ENCODE assay signal across 31 mouse cellular contexts in genomic region chr7:84652740-84653139, GRCm38 (mm10). TPM values are rescaled to one million over a fixed set of nuclear protein-coding genes. Genes with fewer than 3 reads are reported as not detected.
A peak's percentile ranks its signal among the peaks of the same experiment; 100 is the strongest.
DNase-seq lines count a peak whose midpoint lies in the region; ATAC-seq lines count a peak whose summit lies in the region.
"Had no signal": no experiment of that assay in that cellular context is flagged by ENCODE, and none has a peak within 500 bp of the region (broad histone marks: within the 10 kb centered on the region; RNA-seq: fewer than 3 reads in every experiment).

No protein-coding gene starts in this region.

- H3K9me3 ChIP-seq in kidney, embryonic 16.5 days (ENCODE audit: low read length) = no peaks in the 10 kb centered on the region
- no peaks in the 10 kb centered on the region for H3K9me3 ChIP-seq in lung, embryonic 16.5 days (ENCODE audit: control insufficient read depth, low read length)
- H3K9me3 ChIP-seq in liver, embryonic 16.5 days (replicated peaks; ENCODE audit: control insufficient read depth, low read length) = no peaks in the 10 kb centered on the region
- H3K9me3 ChIP-seq: embryonic facial prominence, embryonic 10.5 days; embryonic facial prominence, embryonic 15.5 days; forebrain, embryonic 12.5 days; heart, embryonic 13.5 days; limb, embryonic 13.5 days; midbrain, embryonic 13.5 days; neural tube, embryonic 15.5 days had no signal

- H3K27ac ChIP-seq in kidney, embryonic 16.5 days (ENCODE audit: low read length) = no peak overlapping the region
- H3K27ac ChIP-seq in lung, embryonic 16.5 days (ENCODE audit: low read length) = peak overlapping the region; percentile 49; the same call in 1 of the 2 replicates
- peak overlapping the region; percentile 58 for H3K27ac ChIP-seq in liver, embryonic 16.5 days (ENCODE audit: low read length)
- H3K27ac ChIP-seq: embryonic facial prominence, embryonic 10.5 days; embryonic facial prominence, embryonic 15.5 days; forebrain, embryonic 12.5 days; heart, embryonic 13.5 days; hindbrain, embryonic 14.5 days; layer of hippocampus, adult 2 months; left cerebral cortex, adult 2 months; limb, embryonic 13.5 days; macrophage; midbrain, embryonic 13.5 days; neural tube, embryonic 15.5 days; stomach, postnatal 0 days had no signal

- H3K4me2 ChIP-seq in kidney, embryonic 16.5 days (replicated peaks; ENCODE audit: low read depth, low read length) = no peak overlapping the region
- H3K4me2 ChIP-seq in lung, embryonic 16.5 days (ENCODE audit: low read depth, low read length) = no peak overlapping the region
- no peak overlapping the region for H3K4me2 ChIP-seq in liver, embryonic 16.5 days (ENCODE audit: low read depth, low read length)
- H3K4me2 ChIP-seq: embryonic facial prominence, embryonic 15.5 days; forebrain, embryonic 12.5 days; heart, embryonic 13.5 days; hindbrain, embryonic 14.5 days; limb, embryonic 13.5 days; midbrain, embryonic 13.5 days; neural tube, embryonic 15.5 days had no signal

- WGBS in kidney, embryonic 16.5 days = 80% methylated on average over 2 of the region's 2 CpGs
- WGBS in lung, embryonic 16.5 days = 48% methylated on average over 2 of the region's 2 CpGs
- 54% methylated on average over 2 of the region's 2 CpGs for WGBS in liver, embryonic 16.5 days (ENCODE audit: insufficient replicate concordance)

- H3K4me1 ChIP-seq in kidney, embryonic 16.5 days (ENCODE audit: insufficient read depth, low read length) = no peaks in the 10 kb centered on the region
- peaks cover 9% of the 10 kb centered on the region for H3K4me1 ChIP-seq in lung, embryonic 16.5 days (replicated peaks; ENCODE audit: control insufficient read depth, insufficient read depth, low read length)
- H3K4me1 ChIP-seq in liver, embryonic 16.5 days (ENCODE audit: control insufficient read depth, low read depth, low read length) = peaks cover 59% of the 10 kb centered on the region
- H3K4me1 ChIP-seq: embryonic facial prominence, embryonic 10.5 days; embryonic facial prominence, embryonic 15.5 days; forebrain, embryonic 12.5 days; limb, embryonic 13.5 days; midbrain, embryonic 13.5 days; neural tube, embryonic 15.5 days had no signal

- no peak for ATAC-seq in kidney, embryonic 16.5 days (ENCODE audit: low FRiP score, low TSS enrichment)
- ATAC-seq in lung, embryonic 16.5 days (ENCODE audit: low read depth) = peak; percentile 77
- no peak for ATAC-seq in liver, embryonic 16.5 days (ENCODE audit: low read depth)
- ATAC-seq: CD4-positive, CD25-positive, alpha-beta regulatory T cell, adult 4 months; forebrain, postnatal 0 days; intestine, postnatal 0 days; midbrain, embryonic 13.5 days had no signal

- no peaks in the 10 kb centered on the region for H3K36me3 ChIP-seq in kidney, embryonic 16.5 days (ENCODE audit: insufficient read depth, low read length)
- no peaks in the 10 kb centered on the region for H3K36me3 ChIP-seq in lung, embryonic 16.5 days (ENCODE audit: control insufficient read depth, insufficient read depth, low read length)
- H3K36me3 ChIP-seq in liver, embryonic 16.5 days (ENCODE audit: control insufficient read depth, insufficient read depth) = no peaks in the 10 kb centered on the region
- H3K36me3 ChIP-seq: embryonic facial prominence, embryonic 15.5 days; forebrain, embryonic 12.5 days; heart, embryonic 13.5 days; neural tube, embryonic 15.5 days had no signal

- no peak overlapping the region for H3K9ac ChIP-seq in kidney, embryonic 16.5 days (replicated peaks; ENCODE audit: low read length)
- H3K9ac ChIP-seq in lung, embryonic 16.5 days (ENCODE audit: low read length) = no peak overlapping the region
- no peak overlapping the region for H3K9ac ChIP-seq in liver, embryonic 16.5 days (ENCODE audit: low read depth, low read length)
- H3K9ac ChIP-seq: embryonic facial prominence, embryonic 15.5 days; forebrain, embryonic 12.5 days; forebrain, postnatal 0 days; heart, embryonic 13.5 days; hindbrain, embryonic 14.5 days; limb, embryonic 13.5 days; midbrain, embryonic 13.5 days; neural tube, embryonic 15.5 days had no signal

- no peak overlapping the region for H3K4me3 ChIP-seq in kidney, embryonic 16.5 days (ENCODE audit: low read length)
- H3K4me3 ChIP-seq in lung, embryonic 16.5 days (ENCODE audit: low read length) = no peak overlapping the region
- no peak overlapping the region for H3K4me3 ChIP-seq in liver, embryonic 16.5 days (ENCODE audit: low read depth, low read length)
- H3K4me3 ChIP-seq: embryonic facial prominence, embryonic 10.5 days; embryonic facial prominence, embryonic 15.5 days; forebrain, embryonic 12.5 days; heart, embryonic 13.5 days; layer of hippocampus, adult 2 months; left cerebral cortex, adult 2 months; limb, embryonic 13.5 days; midbrain, embryonic 13.5 days; neural tube, embryonic 15.5 days had no signal

- DNase-seq in kidney, postnatal 10 days = peak; percentile 21
- DNase-seq in lung, postnatal 36 days = no peak
- DNase-seq in c-Kit-positive CD71-positive TER-119-positive erythroid progenitor cells, embryonic 14.5 days (ENCODE audit: low spot score) = peak; percentile 32
- no peak for DNase-seq in cerebellum, adult 9-10 months
- no peak for DNase-seq in ovary, adult 18-20 months (ENCODE audit: low spot score)
- DNase-seq: adrenal gland, postnatal 36 days; cerebellum, adult 2 months; cerebellum, postnatal 25 days; forebrain, postnatal 0 days; heart, postnatal 10 days; kidney, postnatal 36 days; right cerebral cortex, postnatal 4 days; thymus, adult 18-20 months; thymus, postnatal 25 days had no signal

- H3K27me3 ChIP-seq in kidney, embryonic 16.5 days (ENCODE audit: insufficient read depth, low read length) = no peaks in the 10 kb centered on the region
- H3K27me3 ChIP-seq in lung, embryonic 16.5 days (ENCODE audit: control insufficient read depth, insufficient read depth, low read depth, low read length) = no peaks in the 10 kb centered on the region
- no peaks in the 10 kb centered on the region for H3K27me3 ChIP-seq in liver, embryonic 16.5 days (ENCODE audit: control insufficient read depth, insufficient read depth, low read depth, low read length)
- H3K27me3 ChIP-seq: embryonic facial prominence, embryonic 15.5 days; forebrain, embryonic 12.5 days; heart, embryonic 13.5 days; limb, embryonic 13.5 days; midbrain, embryonic 13.5 days; neural tube, embryonic 15.5 days had no signal

RNA-seq across cellular contexts. Expression of gene Zfand6, which starts 37.0 kb away (rescaled TPM):
- polyA plus RNA-seq in kidney, embryonic 16.5 days (2015; fragmentation: Nextera tagmentation; extraction: Ambion mirVana) = 181 and 189 TPM in 2 replicates
- polyA plus RNA-seq in lung, embryonic 16.5 days (2015; fragmentation: Nextera tagmentation; extraction: Ambion mirVana) = 185 and 186 TPM in 2 replicates
- 154 and 157 TPM in 2 replicates for polyA plus RNA-seq in liver, embryonic 16.5 days (2015; fragmentation: Nextera tagmentation; extraction: Ambion mirVana)

RNA-seq across cellular contexts. Expression of gene Fah, which starts 46.2 kb away (rescaled TPM):
- 14.9 and 17.7 TPM in 2 replicates for polyA plus RNA-seq in kidney, embryonic 16.5 days (2015; fragmentation: Nextera tagmentation; extraction: Ambion mirVana)
- 13.5 and 14.0 TPM in 2 replicates for polyA plus RNA-seq in lung, embryonic 16.5 days (2015; fragmentation: Nextera tagmentation; extraction: Ambion mirVana)
- polyA plus RNA-seq in liver, embryonic 16.5 days (2015; fragmentation: Nextera tagmentation; extraction: Ambion mirVana) = 119 and 148 TPM in 2 replicates

Comparison
In these comparisons a context has a peak if more than half of its experiments do, and no peak if none do; other contexts are left out.
1. DNase-seq: peak in kidney, postnatal 10 days (single experiment) and c-Kit-positive CD71-positive TER-119-positive erythroid progenitor cells, embryonic 14.5 days (single experiment); none in lung, postnatal 36 days (single experiment), cerebellum, adult 9-10 months (single experiment) and ovary, adult 18-20 months (single experiment).